Mouse (Mus musculus): ENCODE data around the gene Tmem170. TPM values are rescaled to one million over a fixed set of nuclear protein-coding genes. Genes with fewer than 3 reads are reported as not detected.

The Tmem170 gene
- polyA plus RNA-seq (2014; fragmentation: Illumina TruSeq; extraction: RNeasy Lipid Tissue Mini Kit (QIAGEN cat#74804); ENCODE audit: low read depth, low replicate concordance): 33.1 TPM

DNA sequence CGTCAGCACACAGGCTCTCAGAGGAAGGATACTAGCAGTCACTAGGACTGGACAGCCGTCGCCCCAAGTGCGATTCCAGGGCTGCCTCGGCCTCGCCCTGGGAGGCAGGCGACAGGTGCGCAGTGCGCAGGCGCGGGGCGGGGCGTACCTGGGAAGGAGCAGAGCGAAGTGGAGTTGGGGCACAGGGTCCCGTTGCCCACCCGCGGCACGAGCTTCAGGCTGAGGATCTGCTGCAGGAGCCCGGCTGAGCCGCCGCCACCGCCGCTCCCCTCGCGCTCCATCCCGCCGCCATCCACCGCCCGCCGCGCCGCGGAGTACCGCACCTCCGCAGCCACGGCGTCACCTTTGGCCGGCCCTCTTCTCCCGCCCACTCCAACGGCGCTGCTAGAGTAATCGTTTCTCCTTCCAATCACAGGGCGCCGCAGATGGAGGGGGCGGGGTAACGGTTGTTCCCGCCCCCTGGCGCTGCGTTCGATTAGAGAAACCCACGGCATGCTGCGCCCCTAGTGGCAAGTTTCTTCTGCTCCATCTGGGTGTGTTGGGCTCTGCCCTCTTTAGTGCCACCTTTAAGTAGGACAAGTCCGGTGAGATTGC lies at the start of gene Tmem170:
TSS of gene Tmem170 (minus strand) at position 396 of the 594 bp plus-strand sequence.

DNA sequence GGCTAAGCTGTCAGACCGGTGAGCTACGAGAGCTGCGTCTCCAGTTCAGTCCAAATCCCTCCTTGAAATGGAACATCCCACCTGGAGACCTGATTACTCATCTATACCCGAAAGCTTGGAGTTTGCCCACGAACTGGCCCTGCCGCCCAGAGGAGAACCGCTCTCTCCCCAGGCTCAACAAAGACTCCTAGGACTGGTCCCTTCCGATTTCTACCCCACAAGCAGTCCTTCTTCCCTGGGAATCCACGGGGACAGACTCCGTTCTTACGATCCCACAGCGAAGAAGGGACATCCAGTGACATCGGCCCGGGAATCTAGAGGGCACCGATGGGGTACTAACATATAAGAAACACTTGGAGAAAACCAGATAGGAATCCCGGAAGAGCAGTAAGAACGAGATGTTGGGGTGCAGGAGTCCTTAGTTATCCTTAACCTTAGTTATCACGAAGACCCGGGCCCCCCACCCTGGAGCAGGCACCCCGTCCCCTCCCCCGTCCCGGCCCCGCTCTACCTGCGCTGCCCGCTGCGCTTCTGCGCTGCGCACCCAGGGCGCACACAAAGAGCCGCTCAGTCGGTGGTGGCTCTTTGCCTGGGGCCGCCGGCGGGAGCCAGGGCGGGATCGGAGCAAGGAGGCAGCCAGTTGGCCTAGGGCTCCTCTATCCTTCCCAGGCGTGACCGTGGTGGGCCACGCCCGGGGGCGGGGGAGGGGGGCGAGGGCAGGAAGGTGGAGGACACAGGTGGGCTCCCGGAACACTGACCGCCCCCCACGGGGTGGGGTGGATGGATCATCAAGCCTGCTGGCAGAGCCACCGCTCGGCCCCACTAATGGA lies 33.3 kb upstream of the Tmem170 start, which contains the start of gene Chst5:
TSS of gene Chst5 (minus strand) at position 827 of the 830 bp plus-strand sequence.

DNA sequence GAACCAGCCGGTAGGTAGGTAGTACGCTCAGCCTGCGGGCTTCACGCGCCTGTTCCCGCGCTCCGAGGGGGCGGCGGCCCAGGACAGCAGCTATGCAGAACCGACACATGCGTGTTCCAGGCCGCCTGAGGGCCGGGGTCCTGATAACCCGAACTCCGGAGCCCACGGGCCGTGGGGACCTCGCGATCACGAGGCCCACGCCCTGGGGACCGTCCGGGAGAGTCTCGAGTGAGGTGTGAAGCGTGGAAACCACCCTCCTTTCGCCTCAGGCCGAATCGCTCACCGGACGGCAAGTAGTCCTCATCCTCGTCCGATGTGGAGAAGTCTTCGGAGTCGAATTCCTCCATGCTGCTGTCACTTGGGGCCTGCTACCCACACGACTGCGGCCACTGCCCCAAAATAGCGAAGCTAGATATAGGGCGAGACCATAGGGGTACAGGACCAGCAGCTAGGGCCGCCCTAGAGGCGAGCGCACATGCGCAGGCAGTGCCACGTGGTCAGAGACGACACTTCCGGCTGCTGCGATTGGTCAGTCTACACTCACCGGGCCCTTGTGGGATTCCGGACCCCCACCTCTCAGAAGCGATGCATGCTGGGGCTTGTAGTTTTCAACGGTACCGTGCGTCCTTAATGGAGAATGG lies 22.6 kb downstream of the Tmem170 start, which contains the start of gene Cfdp1:
TSS of gene Cfdp1 (minus strand) at position 431 of the 641 bp plus-strand sequence.

Other genes with a start within 250 kb of the Tmem170 start
- 0.82 TPM for gene Ldhd, start 246.4 kb downstream of the Tmem170 start, polyA plus RNA-seq (2014; fragmentation: Illumina TruSeq; extraction: RNeasy Lipid Tissue Mini Kit (QIAGEN cat#74804); ENCODE audit: low read depth, low replicate concordance)
- gene Zfp1, start 233.3 kb downstream of the Tmem170 start, polyA plus RNA-seq (2014; fragmentation: Illumina TruSeq; extraction: RNeasy Lipid Tissue Mini Kit (QIAGEN cat#74804); ENCODE audit: low read depth, low replicate concordance): 6.8 TPM
- gene Ctrb1, start 185.7 kb downstream of the Tmem170 start, polyA plus RNA-seq (2014; fragmentation: Illumina TruSeq; extraction: RNeasy Lipid Tissue Mini Kit (QIAGEN cat#74804); ENCODE audit: low read depth, low replicate concordance): 0.91 TPM
- gene Bcar1, start 132.9 kb downstream of the Tmem170 start, polyA plus RNA-seq (2014; fragmentation: Illumina TruSeq; extraction: RNeasy Lipid Tissue Mini Kit (QIAGEN cat#74804); ENCODE audit: low read depth, low replicate concordance): 0.85 TPM
- 81.6 TPM for gene Cfdp1, start 22.5 kb downstream of the Tmem170 start, polyA plus RNA-seq (2014; fragmentation: Illumina TruSeq; extraction: RNeasy Lipid Tissue Mini Kit (QIAGEN cat#74804); ENCODE audit: low read depth, low replicate concordance)
- 0.25 TPM for gene Chst5, start 33.7 kb upstream of the Tmem170 start, polyA plus RNA-seq (2014; fragmentation: Illumina TruSeq; extraction: RNeasy Lipid Tissue Mini Kit (QIAGEN cat#74804); ENCODE audit: low read depth, low replicate concordance)
- gene Tmem231, start 57.1 kb upstream of the Tmem170 start, polyA plus RNA-seq (2014; fragmentation: Illumina TruSeq; extraction: RNeasy Lipid Tissue Mini Kit (QIAGEN cat#74804); ENCODE audit: low read depth, low replicate concordance): 1.4 TPM
- gene Gabarapl2, start 64.0 kb upstream of the Tmem170 start, polyA plus RNA-seq (2014; fragmentation: Illumina TruSeq; extraction: RNeasy Lipid Tissue Mini Kit (QIAGEN cat#74804); ENCODE audit: low read depth, low replicate concordance): 165 TPM
- 2.6 TPM for gene Adat1, start 115.6 kb upstream of the Tmem170 start, polyA plus RNA-seq (2014; fragmentation: Illumina TruSeq; extraction: RNeasy Lipid Tissue Mini Kit (QIAGEN cat#74804); ENCODE audit: low read depth, low replicate concordance)
- gene Kars, start 134.6 kb upstream of the Tmem170 start, polyA plus RNA-seq (2014; fragmentation: Illumina TruSeq; extraction: RNeasy Lipid Tissue Mini Kit (QIAGEN cat#74804); ENCODE audit: low read depth, low replicate concordance): 36.3 TPM
- 20.5 TPM for gene Terf2ip, start 134.6 kb upstream of the Tmem170 start, polyA plus RNA-seq (2014; fragmentation: Illumina TruSeq; extraction: RNeasy Lipid Tissue Mini Kit (QIAGEN cat#74804); ENCODE audit: low read depth, low replicate concordance)
- 0.95 TPM for gene Gm6793, start 138.3 kb upstream of the Tmem170 start, polyA plus RNA-seq (2014; fragmentation: Illumina TruSeq; extraction: RNeasy Lipid Tissue Mini Kit (QIAGEN cat#74804); ENCODE audit: low read depth, low replicate concordance)

All from sigmoid colon, adult 10 weeks (tissue).